Mouse (Mus musculus) layer of hippocampus, adult 8-10 months (tissue): ENCODE data around the gene Atp2a1. TPM values are rescaled to one million over a fixed set of nuclear protein-coding genes. Genes with fewer than 3 reads are reported as not detected.
"Not testable (repeated sequence)": the region's sequence is repeated elsewhere in the genome, so short reads cannot be mapped to it uniquely, and the experiment has no call there.

ENCODE experiments used
- DNase-seq, 2 experiments: peaks; one replicate each; pipeline ENCODE4 v3.0.0; 2022; ENCODE audit warnings: low spot score in 2 of 2
- total RNA-seq, 4 experiments: library from RNA; stranded (reverse); gene quantifications; 2 replicates each; pipeline ENCODE4 v1.2.4; 2022

Atp2a1 gene
- 1 to 10 TPM in 3 of 4 experiments, under 1 TPM in 1; 0.99 to 5.6 (median 1.2) TPM for total RNA-seq

DNA sequence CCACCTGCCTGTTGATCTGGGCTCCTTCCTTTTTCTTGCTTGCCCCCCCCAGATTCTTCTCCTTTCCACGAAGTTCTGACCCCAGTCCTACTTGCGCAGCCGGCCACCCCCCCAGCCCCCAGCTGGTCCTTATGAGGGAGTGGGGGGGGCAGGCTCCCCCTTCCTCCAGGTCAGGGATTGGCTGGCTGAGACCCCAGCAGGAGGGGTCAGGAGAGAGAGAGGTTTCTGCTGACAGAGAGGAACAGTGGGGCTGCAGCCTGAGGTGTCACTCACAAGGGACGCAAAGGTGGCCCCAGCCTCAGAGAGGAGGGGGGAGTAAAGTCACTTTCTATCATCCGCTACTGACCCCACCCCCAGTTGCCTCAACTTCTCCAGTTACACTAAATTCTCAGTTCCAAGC lies at the start of gene Atp2a1:
Gene Atp2a1, minus strand, starts transcription at position 105 of the 400 bp plus-strand sequence.
- no peak for DNase-seq

DNA sequence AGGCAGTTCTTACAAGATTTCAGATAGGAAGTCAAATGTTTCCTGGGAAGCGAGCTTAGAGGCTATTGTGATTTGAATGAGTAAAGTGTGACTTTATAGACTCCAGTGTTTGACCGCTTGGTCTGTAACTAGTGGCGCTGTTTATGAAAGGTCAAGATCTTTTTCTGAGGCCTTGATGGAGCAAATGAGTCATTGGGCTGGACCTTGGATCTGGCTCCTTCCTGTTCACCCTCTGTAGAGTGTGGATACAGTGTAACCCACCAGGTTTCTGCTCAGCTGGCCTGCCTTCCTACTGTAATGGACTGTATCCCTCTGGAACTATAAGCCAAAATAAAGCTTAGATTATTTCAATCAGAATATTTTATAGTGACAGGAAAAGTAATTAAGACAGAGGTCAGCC lies 48.4 kb upstream of the Atp2a1 start:
- DNase-seq = no peak

- DNase-seq = no peak
Measured at GRCm38 (mm10) chr7:126507126-126507778, 44.3 kb upstream of the Atp2a1 start.

GRCm38 (mm10) chr7:126504913-126505312 lies 42.0 kb upstream of the Atp2a1 start:
- no peak for DNase-seq

- peak; percentile 97 to 98 for DNase-seq
Measured at GRCm38 (mm10) chr7:126503273-126503878, 40.5 kb upstream of the Atp2a1 start, which contains the start of gene Atxn2l. TSS of gene Atxn2l (minus strand) at chr7:126503437.

GRCm38 (mm10) chr7:126502751-126503150 lies 39.8 kb upstream of the Atp2a1 start:
- no peak for DNase-seq

- DNase-seq = peak; percentile 91 to 93
Measured at GRCm38 (mm10) chr7:126502023-126502741, 39.3 kb upstream of the Atp2a1 start.

DNA sequence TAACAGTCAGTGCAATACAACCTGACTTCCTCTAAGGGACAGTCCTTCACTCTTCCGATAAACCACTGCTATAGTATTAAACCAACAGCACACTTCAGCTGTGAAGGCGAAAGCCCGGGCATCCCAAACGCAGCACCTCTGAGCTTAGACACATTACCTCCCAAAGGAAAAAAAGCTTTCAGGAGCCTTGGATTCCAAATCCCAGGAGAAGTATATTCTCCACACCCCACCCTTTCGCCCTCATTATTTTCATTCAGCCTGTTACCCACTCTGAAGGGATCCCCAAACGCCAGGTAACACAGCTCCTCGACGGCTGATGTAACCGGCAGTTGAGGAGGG lies 38.7 kb upstream of the Atp2a1 start:
- DNase-seq = no peak

DNA sequence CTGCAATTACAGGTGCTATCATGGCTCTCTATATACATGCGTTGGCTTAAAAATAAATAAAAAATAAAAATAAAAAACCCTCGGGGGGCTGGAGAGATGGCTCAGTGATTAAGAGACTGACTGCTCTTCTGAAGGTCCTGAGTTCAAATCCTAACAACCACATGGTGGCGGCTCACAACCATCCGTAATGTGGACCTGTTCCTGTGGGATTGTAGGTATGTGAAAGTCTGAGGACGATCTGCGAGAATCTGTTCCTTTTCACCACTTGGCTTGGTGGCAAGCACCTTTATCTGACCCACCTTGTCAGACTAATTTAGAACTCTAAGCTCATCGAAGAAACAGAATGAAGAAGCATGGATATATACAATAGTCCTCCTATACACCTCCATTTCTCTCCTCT lies 36.5 kb upstream of the Atp2a1 start:
- no peak for DNase-seq

DNA sequence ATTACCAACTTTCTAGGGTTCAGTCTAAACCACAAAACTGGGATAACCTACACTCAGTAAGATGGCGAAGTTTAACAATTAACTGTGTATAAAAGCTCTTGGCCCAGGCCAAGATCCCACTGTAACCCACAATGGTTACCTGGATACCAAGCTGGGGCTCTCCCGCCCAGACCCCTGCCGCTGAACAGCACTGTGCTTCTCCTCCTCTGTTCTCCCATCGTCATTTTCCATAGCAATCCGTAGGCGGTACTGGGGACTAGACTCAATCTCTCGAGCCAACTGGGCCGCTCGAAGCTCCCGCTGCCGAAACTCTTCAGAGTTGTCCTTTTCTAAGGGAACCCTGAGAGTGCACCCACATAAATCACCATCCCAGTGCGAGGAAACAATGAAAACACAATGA lies 35.1 kb upstream of the Atp2a1 start:
- DNase-seq = no peak

DNA sequence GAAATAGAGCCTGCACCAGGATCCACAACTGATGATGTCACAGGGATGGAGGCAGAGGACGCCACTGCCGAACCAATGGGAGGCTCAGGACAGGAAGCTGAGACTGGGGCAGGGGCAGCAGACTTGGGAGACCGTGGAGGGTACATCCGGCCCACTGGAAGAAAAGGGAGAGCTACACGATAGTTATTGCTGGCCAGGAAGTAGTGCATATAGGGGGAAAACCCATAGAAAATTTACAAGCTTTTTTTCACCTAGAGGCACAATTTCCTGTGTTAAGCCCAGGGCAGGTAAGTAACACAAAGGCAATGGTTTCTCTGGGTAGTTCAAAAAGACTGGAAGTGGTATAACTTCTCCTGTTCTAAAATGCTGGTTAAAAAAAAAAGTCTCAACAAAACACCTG lies 33.6 kb upstream of the Atp2a1 start:
- no peak for DNase-seq

GRCm38 (mm10) chr7:126494120-126494519 lies 31.2 kb upstream of the Atp2a1 start:
- no peak for DNase-seq

DNA sequence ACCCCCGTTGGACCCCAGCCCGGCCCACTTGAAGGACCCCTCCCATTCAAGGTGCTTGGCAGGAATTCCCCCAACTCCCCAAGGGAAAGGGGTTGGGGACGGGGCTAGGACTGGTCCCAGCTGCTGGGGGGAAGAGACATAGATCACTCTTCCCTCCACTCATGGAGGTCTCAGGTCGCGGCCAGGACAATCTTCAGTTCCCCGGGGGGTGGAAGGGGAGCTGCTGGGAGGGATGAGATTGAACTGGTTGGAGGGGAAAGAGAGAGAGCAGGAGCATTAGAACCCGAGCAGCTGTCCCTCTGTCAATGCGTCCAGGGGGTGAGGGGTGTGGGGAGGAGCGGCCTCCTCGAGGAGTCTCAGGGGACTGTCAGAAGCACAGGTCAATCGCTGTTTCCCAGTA lies 29.1 kb upstream of the Atp2a1 start:
- DNase-seq = no peak

DNA sequence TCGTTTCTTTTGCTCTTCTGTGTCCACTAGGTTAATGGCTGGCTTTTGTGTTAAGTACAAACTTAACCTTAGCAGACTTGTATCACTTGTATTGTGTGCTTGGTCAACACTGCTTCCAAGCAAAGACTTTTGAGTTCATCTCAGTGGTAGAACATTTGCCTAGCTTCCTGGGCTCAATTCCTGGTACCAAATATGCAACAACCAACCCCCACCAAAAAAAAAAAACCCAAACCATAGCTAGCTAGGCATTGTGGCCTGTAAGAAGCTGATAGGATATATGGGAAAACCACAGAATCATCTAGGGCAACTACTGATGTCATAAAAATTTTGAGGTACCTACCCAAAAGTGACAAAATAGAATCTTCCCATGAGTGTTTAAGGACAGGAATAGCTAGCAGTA lies 28.1 kb upstream of the Atp2a1 start:
- DNase-seq = no peak

DNA sequence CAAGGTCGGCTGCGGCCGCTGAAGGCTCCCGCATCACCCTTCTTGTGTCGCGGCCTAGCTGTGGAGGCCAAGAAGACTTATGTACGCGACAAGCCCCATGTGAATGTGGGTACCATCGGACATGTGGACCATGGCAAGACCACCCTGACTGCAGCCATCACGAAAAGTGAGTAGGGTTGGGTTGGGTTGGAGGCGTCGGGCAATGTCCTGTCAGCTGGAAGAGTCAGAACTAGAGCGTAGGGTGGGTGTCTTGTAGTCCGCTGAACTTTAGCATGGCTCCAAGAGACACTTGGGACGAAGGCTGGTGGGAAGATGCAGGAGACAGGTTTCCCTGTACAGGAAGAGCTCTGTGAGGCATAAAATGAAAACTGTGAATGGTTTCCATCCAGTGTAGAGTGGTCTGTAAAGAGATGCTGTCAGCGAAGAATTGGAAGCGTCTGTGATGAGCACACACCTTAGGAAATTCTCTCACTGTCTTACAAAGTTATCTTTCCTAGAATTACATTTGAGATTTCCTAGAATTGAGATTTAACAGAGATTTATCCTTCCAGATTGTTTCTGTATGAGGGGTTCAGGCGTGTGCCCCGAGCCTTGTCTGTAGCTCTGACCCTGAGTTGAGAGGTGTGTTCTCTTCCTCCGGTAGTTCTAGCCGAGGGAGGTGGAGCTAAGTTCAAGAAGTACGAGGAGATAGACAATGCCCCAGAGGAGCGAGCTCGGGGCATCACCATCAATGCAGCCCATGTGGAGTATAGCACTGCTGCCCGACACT lies 24.9 kb upstream of the Atp2a1 start:
- DNase-seq = not testable (repeated sequence)

- DNase-seq = peak; percentile 97 to 98
Measured at GRCm38 (mm10) chr7:126487052-126487483, 24.2 kb upstream of the Atp2a1 start, which contains the start of gene Tufm. TSS of gene Tufm (plus strand) at chr7:126487361.

- DNase-seq = peak in 1 of 2 experiments; percentile 53
Measured at GRCm38 (mm10) chr7:126482392-126482871, 19.5 kb upstream of the Atp2a1 start.

DNA sequence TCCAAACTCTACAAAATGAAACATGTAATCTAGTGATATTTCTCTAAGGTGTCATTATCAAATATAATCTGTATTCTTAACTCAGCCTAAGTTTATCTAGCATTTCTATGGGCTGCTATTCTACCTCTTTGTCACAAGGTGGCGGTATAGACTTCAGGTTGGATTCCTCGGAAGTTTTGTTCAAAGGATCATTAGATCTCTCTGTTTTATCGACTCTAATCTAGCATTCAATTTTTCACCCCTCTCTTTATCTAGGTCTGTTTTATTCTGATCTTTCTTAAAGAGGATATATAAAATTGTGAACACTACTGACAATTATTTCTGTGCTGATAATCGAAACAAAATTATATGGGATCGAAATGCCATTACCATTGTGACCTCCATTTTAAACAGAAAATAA lies 18.8 kb upstream of the Atp2a1 start:
- DNase-seq = no peak

DNA sequence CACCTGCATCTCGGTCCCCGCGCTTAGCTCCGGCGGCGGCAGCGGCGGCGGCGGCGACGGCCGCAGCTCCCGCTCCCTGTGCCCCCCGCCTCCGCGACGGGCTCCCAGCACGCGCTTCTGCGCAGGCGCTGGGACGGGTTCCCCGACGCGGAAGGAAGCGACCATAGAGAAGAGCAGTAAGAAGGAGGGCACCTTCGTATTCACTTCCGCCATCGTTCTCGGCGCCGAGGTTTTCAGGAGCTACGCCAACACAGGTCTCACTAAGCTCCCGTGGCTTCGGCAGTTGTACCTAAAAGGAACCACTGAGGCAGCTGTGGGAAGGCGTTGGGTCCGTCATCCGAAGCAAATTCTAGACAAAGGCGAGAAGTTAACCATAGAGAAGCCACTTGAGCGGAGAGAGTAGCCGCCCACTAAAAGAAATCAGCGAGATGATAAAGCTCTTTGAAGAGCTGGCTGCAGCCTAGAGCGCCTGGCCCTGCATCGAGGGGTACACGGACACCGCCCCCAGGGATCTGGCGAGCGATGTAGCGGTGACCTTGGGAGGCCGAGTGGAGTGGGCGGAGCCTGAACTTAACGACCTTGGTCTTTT lies 12.2 kb upstream of the Atp2a1 start, which contains the start of gene Sh2b1:
Gene Sh2b1, minus strand, starts transcription at position 432 of the 589 bp plus-strand sequence.
- DNase-seq = peak; percentile 86 to 87

- peak in 1 of 2 experiments; percentile 24 for DNase-seq
Measured at GRCm38 (mm10) chr7:126474486-126474955, 11.6 kb upstream of the Atp2a1 start.
